Mouse (Mus musculus) cerebellum, adult 2 months (tissue): Measurements from ENCODE around the gene Prr3.

Source experiments
- CTCF ChIP-seq: fragments of 200-500 bp; IDR thresholded peaks from 2 replicates; pipeline ENCODE4 v1.5.1; 2011; ENCODE audit warnings: low read depth, mild to moderate bottlenecking, control low read depth, low read length, moderate library complexity, borderline replicate concordance; ENCODE audit not compliant: insufficient read depth
- POLR2A ChIP-seq: fragments of 200-500 bp; IDR thresholded peaks from 2 replicates; pipeline ENCODE4 v1.6.1; 2011; ENCODE audit warnings: low read length, control low read depth, borderline replicate concordance; ENCODE audit not compliant: insufficient read depth

GRCm38 (mm10) chr17:36020191-36021073 lies 40.4 kb upstream of the Prr3 start, which contains the start of gene H2-T24:
- TF ChIP-seq CTCF (no peak), POLR2A (no peak)
